Mouse (Mus musculus) megakaryocyte, adult 5-6 weeks (primary cell): Measurements from ENCODE around the gene Ino80d. TPM values are rescaled to one million over a fixed set of nuclear protein-coding genes. Genes with fewer than 3 reads are reported as not detected.

ENCODE experiments used
- ATAC-seq: 2 replicates; pipeline ENCODE4 v1.8.0; 2016; ENCODE audit warnings: mild to moderate bottlenecking, inconsistent platforms; ENCODE audit not compliant: poor library complexity, severe bottlenecking
- total RNA-seq, 2 experiments: library from RNA; stranded (forward) in 1 of 2; stranded (reverse) in 1 of 2; fragments of 153-499, 151-499 nt in 1 of 2; fragments of 221-1000, 200-1000 nt in 1 of 2; gene quantifications; 2 replicates each; pipeline versions ENCODE4 v1.2.3 to v1.2.4; 2015 to 2017

Ino80d gene
- total RNA-seq, 2 experiments from 2014 or later = 13.8 to 35.5 TPM

DNA sequence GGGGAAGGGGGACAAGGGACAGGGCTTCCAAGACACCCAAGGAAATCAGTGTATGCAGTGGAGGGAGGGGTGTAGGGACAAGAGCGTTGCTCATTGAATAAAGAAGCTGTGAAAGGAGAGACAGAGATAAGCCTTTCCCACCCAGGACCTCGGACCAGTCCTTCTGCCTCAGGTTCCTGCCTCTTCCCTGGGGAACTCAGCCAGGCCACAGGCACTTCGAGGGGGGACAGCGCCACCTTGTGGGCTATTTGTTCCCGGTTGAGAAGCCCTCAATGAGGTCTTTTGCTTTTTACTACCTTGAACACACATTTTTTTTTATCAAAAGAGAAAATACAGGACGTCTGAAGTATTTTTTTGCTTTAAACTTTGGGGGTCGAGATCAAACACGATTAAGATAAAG, 185.0 kb downstream of the Ino80d start:
- peak; percentile 56; the same call in 1 of the 2 replicates for ATAC-seq

GRCm38 (mm10) chr1:62919219-62919618, 195.2 kb downstream of the Ino80d start:
- no peak for ATAC-seq

- no peak for ATAC-seq
Measured at GRCm38 (mm10) chr1:62916609-62917008, 197.9 kb downstream of the Ino80d start.

GRCm38 (mm10) chr1:62914495-62914894, 200.0 kb downstream of the Ino80d start:
- no peak for ATAC-seq

DNA sequence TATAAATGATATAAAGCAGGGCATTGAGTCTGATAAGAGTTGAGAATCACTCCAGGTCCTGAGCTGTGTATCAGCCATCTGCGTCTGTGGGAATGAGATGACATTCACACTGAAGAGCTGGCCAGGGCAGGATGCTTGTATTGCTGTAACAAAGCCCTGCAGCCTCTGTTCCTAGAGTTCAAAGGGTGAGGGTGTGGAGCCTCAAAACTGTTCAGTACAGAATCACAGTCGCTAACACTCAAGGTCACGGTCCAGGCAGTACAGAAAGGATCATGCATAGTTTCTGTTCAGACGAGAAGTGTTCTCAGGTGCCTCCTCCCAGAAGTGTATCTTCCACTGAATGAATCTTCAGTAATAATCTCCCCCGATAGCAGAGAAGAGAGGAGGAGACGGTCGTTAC, 203.0 kb downstream of the Ino80d start:
- no peak for ATAC-seq

- no peak for ATAC-seq
Measured at GRCm38 (mm10) chr1:62909126-62909525, 205.3 kb downstream of the Ino80d start.

DNA sequence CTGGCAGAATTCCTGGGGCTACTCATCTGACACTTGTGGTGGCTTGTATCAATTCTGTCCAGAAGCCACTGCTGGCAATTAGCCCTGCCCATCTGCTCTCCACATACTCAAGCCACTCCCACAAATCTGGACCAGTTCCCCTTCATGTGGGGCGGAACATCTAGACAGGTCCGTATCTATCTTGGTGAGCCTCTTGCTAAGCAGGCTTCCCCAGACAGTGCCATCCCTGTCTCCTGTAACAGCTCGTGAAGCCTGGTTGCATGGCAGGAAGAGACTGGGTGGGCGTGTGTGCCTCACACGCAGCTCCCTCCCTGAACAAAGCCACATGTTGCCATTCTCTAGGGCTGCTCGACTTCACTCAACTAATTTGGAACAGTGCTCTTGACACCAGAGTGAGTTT, 206.0 kb downstream of the Ino80d start:
- no peak for ATAC-seq

Other genes starting within 250 kb of the Ino80d start
- 882 and 903 TPM in 2 replicates for gene Eef1b2, start 62.2 kb upstream of the Ino80d start, total RNA-seq (2015)
- 1,598 and 1,756 TPM in 2 replicates for gene Eef1b2, start 62.2 kb upstream of the Ino80d start, total RNA-seq (2017)
- gene Ndufs1, start 62.2 kb upstream of the Ino80d start, total RNA-seq (2015) = 91.8 and 101 TPM in 2 replicates
- gene Ndufs1, start 62.2 kb upstream of the Ino80d start, total RNA-seq (2017) = 87.4 and 108 TPM in 2 replicates
- gene Gpr1, start 99.9 kb upstream of the Ino80d start, total RNA-seq (2015) = not detected in 2 replicates
- not detected in 2 replicates for gene Gpr1, start 99.9 kb upstream of the Ino80d start, total RNA-seq (2017)
- not detected in 2 replicates for gene Zdbf2, start 158.6 kb upstream of the Ino80d start, total RNA-seq (2015)
- gene Zdbf2, start 158.6 kb upstream of the Ino80d start, total RNA-seq (2017) = not detected in 2 replicates